Mouse (Mus musculus): ENCODE measurements at regions not wholly inside any gene's neighbourhood (a gene's known extent, or its start where the extent isn't known, plus 50 kb on each side); places are given as distances from the start of the nearest gene placed in this dataset.

DNA sequence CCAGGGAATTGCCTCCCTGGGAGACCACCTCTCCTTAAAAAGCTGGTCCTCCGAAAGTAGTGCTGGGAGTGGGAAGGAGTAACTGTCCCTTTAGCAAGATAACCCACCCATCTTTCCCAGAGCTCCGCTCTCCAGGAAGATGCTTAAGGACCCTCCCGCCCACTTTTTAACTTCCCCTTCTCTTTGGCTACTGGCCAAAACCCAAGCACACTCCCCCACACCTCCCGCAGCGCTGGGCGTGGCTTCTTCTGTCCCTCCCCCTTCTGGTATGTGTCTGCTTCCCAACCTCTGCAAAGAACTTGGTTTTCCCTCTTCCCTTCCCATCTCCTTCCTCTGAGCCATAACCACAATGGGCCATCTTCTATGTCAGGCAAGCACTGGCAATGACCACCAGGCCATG, 85.4 kb downstream of the Rpap3 start:
- ATAC-seq (replicated peaks; ENCODE audit: low FRiP score), result no peak
- no peak overlapping the region for H3K4me2 ChIP-seq
- H3K27ac ChIP-seq, result no peak overlapping the region
- no peak overlapping the region for H3K9ac ChIP-seq
- WGBS, result 63% methylated on average over 6 of the region's 6 CpGs
- no peaks in the 10 kb centered on the region for H3K4me1 ChIP-seq
- no peaks in the 10 kb centered on the region for H3K9me3 ChIP-seq (replicated peaks)
- H3K4me3 ChIP-seq (replicated peaks), result no peak overlapping the region
- no peaks in the 10 kb centered on the region for H3K36me3 ChIP-seq
- no peaks in the 10 kb centered on the region for H3K27me3 ChIP-seq

DNA sequence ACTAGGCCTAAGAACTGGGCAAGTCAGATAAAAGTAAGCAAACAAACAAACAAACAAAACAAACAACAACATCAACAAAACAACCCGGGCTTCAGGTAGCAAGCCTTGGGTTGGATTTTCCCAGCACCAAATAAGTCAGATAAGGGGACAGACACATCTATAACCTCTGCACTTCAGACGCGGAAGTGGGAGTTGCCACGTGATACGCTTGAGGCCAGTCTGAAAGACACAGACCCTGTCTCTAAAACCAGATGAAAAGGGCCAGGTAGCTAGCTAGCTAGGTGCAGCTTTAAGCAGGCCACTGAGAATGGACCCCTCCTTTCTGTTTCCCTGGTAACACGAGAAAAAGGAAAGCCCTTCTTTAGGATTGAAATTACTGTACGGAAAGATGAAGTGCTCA, 85.9 kb downstream of the Rpap3 start:
- H3K36me3 ChIP-seq, result no peaks in the 10 kb centered on the region
- no peak for ATAC-seq (replicated peaks; ENCODE audit: low FRiP score)
- no peak overlapping the region for H3K4me3 ChIP-seq (replicated peaks)
- H3K9me3 ChIP-seq (replicated peaks), result no peaks in the 10 kb centered on the region
- 80% methylated on average over 7 of the region's 7 CpGs for WGBS
- H3K27ac ChIP-seq, result no peak overlapping the region
- H3K4me2 ChIP-seq, result no peak overlapping the region
- H3K9ac ChIP-seq, result no peak overlapping the region
- no peaks in the 10 kb centered on the region for H3K27me3 ChIP-seq
- no peaks in the 10 kb centered on the region for H3K4me1 ChIP-seq

DNA sequence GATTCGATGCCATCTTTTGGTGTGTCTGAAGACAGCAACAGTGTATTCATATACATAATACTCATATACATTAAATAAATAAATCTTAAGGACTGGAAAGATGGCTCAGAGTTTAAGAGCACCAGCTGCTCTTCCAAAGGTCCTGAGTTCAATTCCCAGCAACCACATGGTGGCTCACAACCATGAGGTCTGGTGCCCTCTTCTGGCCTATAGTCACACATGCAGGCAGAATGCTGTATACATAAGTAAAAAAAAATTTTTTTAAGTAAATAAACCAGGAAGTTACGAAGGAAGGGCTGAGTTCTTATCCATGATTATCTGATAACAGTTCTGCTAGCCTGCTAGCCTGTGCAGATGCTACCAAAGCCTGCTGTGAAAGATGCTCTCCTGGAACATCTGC, 93.3 kb downstream of the Rpap3 start:
- WGBS, result 88% methylated on average over 2 of the region's 2 CpGs
- H3K27me3 ChIP-seq, result no peaks in the 10 kb centered on the region
- no peak overlapping the region for H3K4me2 ChIP-seq
- no peaks in the 10 kb centered on the region for H3K9me3 ChIP-seq (replicated peaks)
- no peak overlapping the region for H3K4me3 ChIP-seq (replicated peaks)
- H3K27ac ChIP-seq, result no peak overlapping the region
- no peak overlapping the region for H3K9ac ChIP-seq
- H3K36me3 ChIP-seq, result no peaks in the 10 kb centered on the region
- H3K4me1 ChIP-seq, result peaks cover 5% of the 10 kb centered on the region; the same call in 1 of the 2 replicates
- no peak for ATAC-seq (replicated peaks; ENCODE audit: low FRiP score)

DNA sequence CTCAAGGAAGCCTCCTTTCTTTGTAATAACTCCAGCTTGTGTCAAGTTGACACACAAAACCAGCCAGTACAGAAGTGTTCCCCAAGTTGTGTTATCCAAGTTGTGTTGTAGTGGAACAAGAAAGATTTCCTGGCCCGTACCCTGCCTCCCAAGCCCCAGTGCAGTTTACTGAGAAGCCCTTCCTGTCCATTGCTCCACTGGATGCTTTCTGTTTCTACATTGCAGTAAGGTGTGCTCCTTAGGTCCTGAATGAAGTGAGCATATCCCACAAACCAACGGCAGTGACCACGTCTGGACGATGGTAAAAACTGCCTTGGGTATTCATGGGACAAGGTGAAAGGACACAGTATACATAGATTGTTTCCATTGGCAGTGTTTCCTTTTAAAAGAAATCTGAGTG, 94.9 kb downstream of the Rpap3 start:
- H3K36me3 ChIP-seq, result no peaks in the 10 kb centered on the region
- H3K4me1 ChIP-seq, result peaks cover 15% of the 10 kb centered on the region
- no peak overlapping the region for H3K9ac ChIP-seq
- H3K4me2 ChIP-seq, result no peak overlapping the region
- H3K27ac ChIP-seq, result no peak overlapping the region
- ATAC-seq (replicated peaks; ENCODE audit: low FRiP score), result no peak
- H3K27me3 ChIP-seq, result no peaks in the 10 kb centered on the region
- no peaks in the 10 kb centered on the region for H3K9me3 ChIP-seq (replicated peaks)
- no peak overlapping the region for H3K4me3 ChIP-seq (replicated peaks)
- 75% methylated on average over 4 of the region's 4 CpGs for WGBS

DNA sequence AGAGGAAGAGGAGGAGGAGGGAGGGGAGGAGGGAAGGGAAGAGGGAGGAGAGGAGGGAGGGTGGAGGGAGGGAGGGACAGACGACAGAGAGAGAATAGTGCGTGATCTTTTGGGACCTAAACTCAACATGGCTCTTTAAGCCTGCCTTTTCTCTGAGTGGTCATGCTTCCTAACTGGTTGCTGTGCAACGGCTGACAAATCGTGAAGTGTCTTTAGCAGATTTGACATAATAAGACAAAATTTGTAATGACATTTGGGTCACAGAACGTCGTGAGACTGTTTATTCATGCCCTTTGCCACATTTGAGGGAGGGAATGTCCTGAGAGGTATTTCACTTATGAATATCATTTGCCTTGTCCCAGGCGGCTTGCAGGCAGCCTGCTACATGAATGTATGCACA, 96.1 kb downstream of the Rpap3 start:
- H3K4me3 ChIP-seq (replicated peaks), result no peak overlapping the region
- WGBS, result 76% methylated on average over 7 of the region's 7 CpGs
- H3K9me3 ChIP-seq (replicated peaks), result no peaks in the 10 kb centered on the region
- H3K27me3 ChIP-seq, result no peaks in the 10 kb centered on the region
- no peak for ATAC-seq (replicated peaks; ENCODE audit: low FRiP score)
- no peaks in the 10 kb centered on the region for H3K36me3 ChIP-seq
- no peak overlapping the region for H3K9ac ChIP-seq
- peaks cover 15% of the 10 kb centered on the region for H3K4me1 ChIP-seq
- H3K27ac ChIP-seq, result no peak overlapping the region
- no peak overlapping the region for H3K4me2 ChIP-seq

DNA sequence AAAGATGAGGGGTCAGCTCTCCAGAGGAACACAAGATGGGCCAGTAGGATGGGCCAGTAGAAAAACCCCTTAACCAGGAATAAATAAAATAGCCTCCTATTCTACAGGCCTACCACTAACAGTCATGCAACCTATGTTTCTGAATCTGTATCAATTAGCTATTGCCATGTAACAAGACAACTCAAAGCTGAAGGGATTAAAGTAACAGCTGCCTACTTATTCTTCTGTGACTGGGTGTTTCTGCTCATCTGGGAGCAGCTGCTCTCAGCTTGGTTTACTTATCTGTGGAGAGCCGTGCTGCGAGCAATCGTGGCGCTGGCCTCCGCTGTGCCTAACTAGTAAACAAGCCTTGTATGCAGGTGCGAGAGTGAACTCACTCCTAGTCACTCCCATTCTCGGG, 97.0 kb downstream of the Rpap3 start:
- Histone ChIP-seq H3K9ac (no peak overlapping the region), H3K27me3 (no peaks in the 10 kb centered on the region), H3K27ac (no peak overlapping the region), H3K4me2 (no peak overlapping the region), H3K4me1 (peaks cover 15% of the 10 kb centered on the region), H3K36me3 (no peaks in the 10 kb centered on the region), H3K4me3 (replicated peaks) (no peak overlapping the region), H3K9me3 (replicated peaks) (no peaks in the 10 kb centered on the region)
- no peak for ATAC-seq (replicated peaks; ENCODE audit: low FRiP score)
- WGBS, result 91% methylated on average over 7 of the region's 7 CpGs

DNA sequence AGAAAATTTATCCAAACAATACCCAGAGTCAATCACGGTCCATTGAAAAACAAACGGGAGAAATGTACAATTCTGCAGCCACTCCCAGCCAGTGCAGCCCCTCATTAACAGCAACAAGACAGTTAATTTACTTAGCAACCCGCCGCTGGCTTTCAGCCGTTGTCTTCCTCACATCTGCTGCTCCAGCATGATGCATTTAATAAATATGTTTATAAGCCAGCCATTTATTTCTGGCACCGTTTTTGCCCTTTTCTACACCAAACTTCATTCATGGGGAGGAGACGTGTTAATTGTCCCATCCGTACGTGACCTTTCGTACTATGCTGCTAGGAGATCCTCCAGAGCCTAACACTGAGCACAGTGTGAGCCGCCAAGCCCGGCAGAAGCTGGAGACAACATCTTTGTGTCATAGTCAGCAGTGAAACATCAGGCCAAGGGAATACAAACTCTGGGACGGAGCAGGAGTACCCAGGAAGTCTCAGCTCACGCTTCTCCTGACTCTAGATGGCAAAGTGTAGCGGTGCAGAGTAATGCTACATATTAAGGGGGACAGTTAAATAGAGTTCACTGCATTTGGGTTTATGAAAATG, 97.9 kb downstream of the Rpap3 start:
- no peak overlapping the region for H3K4me2 ChIP-seq
- no peak for ATAC-seq (replicated peaks; ENCODE audit: low FRiP score)
- H3K9me3 ChIP-seq (replicated peaks), result no peaks in the 10 kb centered on the region
- H3K36me3 ChIP-seq, result no peaks in the 10 kb centered on the region
- no peak overlapping the region for H3K27ac ChIP-seq
- peaks cover 11% of the 10 kb centered on the region for H3K4me1 ChIP-seq
- H3K27me3 ChIP-seq, result no peaks in the 10 kb centered on the region
- no peak overlapping the region for H3K4me3 ChIP-seq (replicated peaks)
- WGBS, result 77% methylated on average over 15 of the region's 15 CpGs
- H3K9ac ChIP-seq, result no peak overlapping the region

DNA sequence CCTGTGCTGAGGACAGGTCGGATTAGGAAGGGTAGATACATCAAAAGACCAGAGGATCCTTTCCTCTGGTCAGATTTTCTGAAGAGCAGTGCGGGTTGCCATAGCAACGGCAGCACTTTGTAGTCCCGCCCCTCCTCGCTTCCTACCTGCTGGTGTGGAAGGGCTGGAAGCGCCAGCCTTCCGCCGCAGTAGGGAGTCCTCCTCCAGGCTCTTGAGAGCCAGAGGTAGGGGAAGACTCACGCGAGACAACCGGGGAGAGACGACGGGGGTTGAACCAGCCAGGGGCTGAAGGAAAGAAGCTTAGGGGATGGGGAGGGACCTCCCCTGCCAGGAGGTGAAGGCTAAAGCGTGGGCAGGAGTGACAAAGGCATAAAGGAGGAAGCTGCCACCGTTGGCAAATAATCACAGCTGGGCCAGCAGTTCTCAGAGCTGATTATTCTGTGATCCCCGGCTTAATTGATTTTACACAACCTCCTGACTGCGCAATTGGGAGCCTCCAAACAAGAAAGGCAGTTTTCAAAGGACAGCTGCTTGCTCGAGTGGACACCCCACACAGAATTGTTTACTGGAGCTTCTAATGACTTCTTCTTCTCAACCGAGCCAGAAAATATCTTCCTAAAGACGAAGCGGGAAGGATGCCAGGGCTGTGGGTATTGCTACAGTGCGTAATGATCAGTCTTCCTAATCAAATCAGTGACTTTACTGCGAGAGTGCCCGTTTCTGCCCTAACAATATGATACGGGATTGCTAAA, 98.8 kb downstream of the Rpap3 start:
- peak; percentile 54 for ATAC-seq (replicated peaks; ENCODE audit: low FRiP score)
- Histone ChIP-seq H3K27ac (no peak overlapping the region), H3K4me3 (replicated peaks) (peak overlapping the region; percentile 43), H3K4me2 (peak overlapping the region; percentile 78), H3K4me1 (peaks cover 11% of the 10 kb centered on the region), H3K9me3 (replicated peaks) (no peaks in the 10 kb centered on the region), H3K36me3 (no peaks in the 10 kb centered on the region), H3K27me3 (no peaks in the 10 kb centered on the region), H3K9ac (peak overlapping the region; percentile 45)
- WGBS, result 13% methylated on average over 25 of the region's 25 CpGs

DNA sequence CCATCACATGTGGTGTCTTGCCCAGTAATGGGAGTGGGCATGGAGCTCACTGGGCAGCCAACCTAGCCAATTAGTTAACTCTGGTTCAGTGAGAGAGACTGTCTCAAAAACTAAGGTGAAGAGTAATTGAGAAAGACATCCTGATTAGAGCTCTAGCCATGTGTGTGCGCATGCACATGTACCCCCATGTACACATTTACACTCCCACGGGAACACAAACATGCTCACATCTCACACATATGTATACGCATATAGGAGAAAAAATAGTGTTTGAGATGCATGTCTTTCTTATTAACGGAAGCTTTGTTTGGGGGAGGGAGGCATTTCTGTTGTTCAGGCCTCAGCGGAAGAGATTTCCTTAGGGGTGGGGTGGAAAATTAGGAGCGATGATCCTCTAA, 99.4 kb downstream of the Rpap3 start:
- no peaks in the 10 kb centered on the region for H3K27me3 ChIP-seq
- peak overlapping the region; percentile 45 for H3K9ac ChIP-seq
- H3K36me3 ChIP-seq, result no peaks in the 10 kb centered on the region
- peak overlapping the region; percentile 78 for H3K4me2 ChIP-seq
- no peaks in the 10 kb centered on the region for H3K9me3 ChIP-seq (replicated peaks)
- peaks cover 11% of the 10 kb centered on the region for H3K4me1 ChIP-seq
- WGBS, result 44% methylated on average over 6 of the region's 6 CpGs
- ATAC-seq (replicated peaks; ENCODE audit: low FRiP score), result no peak
- peak overlapping the region; percentile 43 for H3K4me3 ChIP-seq (replicated peaks)
- no peak overlapping the region for H3K27ac ChIP-seq

DNA sequence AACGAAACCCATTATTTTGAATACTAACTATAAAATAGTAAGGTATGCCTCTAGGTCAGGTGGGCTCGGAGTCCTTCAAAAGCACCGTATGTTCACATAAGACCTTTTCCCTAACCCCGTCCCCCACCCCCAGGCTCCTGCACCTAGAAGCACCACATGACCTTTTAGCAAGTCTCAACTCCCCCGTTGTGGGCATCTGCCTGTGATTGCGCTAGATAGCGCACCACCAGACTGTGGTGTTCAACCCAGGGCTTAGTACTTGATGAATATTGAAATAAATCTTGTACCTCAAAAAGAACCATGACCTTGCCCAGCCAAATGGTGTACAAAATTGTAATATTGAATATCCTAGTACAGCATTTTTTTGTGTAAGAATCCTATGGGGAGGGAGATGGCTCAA, 99.8 kb downstream of the Rpap3 start:
- Histone ChIP-seq H3K9ac (no peak overlapping the region), H3K27me3 (no peaks in the 10 kb centered on the region), H3K9me3 (replicated peaks) (no peaks in the 10 kb centered on the region), H3K4me3 (replicated peaks) (no peak overlapping the region), H3K36me3 (no peaks in the 10 kb centered on the region), H3K27ac (no peak overlapping the region), H3K4me1 (peaks cover 11% of the 10 kb centered on the region), H3K4me2 (no peak overlapping the region)
- 93% methylated on average over 7 of the region's 7 CpGs for WGBS
- ATAC-seq (replicated peaks; ENCODE audit: low FRiP score), result no peak

DNA sequence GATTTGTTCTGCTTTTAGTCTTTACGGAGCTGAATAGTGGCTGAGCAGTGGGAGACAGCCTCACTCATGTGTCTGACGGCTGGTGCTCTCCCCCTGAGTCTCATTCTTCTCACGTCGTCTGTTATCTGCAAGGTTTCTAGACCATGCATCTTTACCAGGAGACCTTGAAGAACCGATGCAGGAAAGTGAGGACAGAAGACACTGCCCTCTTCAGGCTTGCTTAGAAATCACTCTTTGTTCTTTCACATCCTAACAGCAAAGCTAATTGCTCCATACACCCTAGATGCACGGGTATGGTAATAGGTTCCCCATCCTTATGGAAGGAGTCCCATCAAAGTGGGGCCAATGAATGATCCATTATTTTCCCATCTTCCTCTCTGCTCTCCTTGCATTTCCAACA, 102.1 kb downstream of the Rpap3 start:
- no peaks in the 10 kb centered on the region for H3K9me3 ChIP-seq (replicated peaks)
- H3K27ac ChIP-seq, result no peak overlapping the region
- no peak overlapping the region for H3K4me3 ChIP-seq (replicated peaks)
- no peaks in the 10 kb centered on the region for H3K36me3 ChIP-seq
- peaks cover 13% of the 10 kb centered on the region for H3K4me1 ChIP-seq
- 59% methylated on average over 6 of the region's 6 CpGs for WGBS
- H3K9ac ChIP-seq, result no peak overlapping the region
- H3K27me3 ChIP-seq, result no peaks in the 10 kb centered on the region
- no peak overlapping the region for H3K4me2 ChIP-seq
- ATAC-seq (replicated peaks; ENCODE audit: low FRiP score), result no peak

DNA sequence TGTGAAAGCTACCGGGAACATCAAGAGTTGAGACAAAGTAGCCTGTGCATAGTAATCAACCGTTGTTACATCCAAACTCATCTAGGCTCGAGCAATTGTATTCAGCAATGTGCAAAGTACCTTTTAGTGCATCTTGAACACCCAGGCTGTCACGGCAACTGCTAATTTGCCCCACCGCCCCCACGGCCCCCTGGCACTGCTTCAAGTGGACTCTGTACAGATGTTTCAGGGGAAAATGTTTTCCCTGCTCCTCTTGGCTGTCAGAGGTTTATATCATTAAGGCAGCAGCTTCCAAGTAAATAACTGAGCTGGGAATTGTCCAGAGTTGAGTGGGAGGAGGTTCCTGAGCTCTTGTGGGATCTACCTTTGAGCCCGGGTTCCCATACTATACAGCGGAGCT, 107.4 kb downstream of the Rpap3 start:
- Histone ChIP-seq H3K4me1 (peaks cover 31% of the 10 kb centered on the region), H3K4me3 (replicated peaks) (no peak overlapping the region), H3K27ac (0 out of 2 replicates have a peak overlapping the region, but pooled peaks have one; percentile 67), H3K4me2 (no peak overlapping the region), H3K36me3 (no peaks in the 10 kb centered on the region), H3K9ac (no peak overlapping the region), H3K27me3 (no peaks in the 10 kb centered on the region), H3K9me3 (replicated peaks) (no peaks in the 10 kb centered on the region)
- 58% methylated on average over 8 of the region's 8 CpGs for WGBS
- ATAC-seq (replicated peaks; ENCODE audit: low FRiP score), result no peak
